Mouse (Mus musculus) 3134 (cell line): ENCODE measurements at regions not wholly inside any gene's neighbourhood (a gene's known extent, or its start where the extent isn't known, plus 50 kb on each side); places are given as distances from the start of the nearest gene placed in this dataset.

Experiments used
- DNase-seq: peaks from one replicate; pipeline ENCODE4 v3.0.0-alpha.2; 2011; ENCODE audit warnings: low spot score; ENCODE audit not compliant: insufficient read length; ENCODE audit errors: extremely low read depth

DNA sequence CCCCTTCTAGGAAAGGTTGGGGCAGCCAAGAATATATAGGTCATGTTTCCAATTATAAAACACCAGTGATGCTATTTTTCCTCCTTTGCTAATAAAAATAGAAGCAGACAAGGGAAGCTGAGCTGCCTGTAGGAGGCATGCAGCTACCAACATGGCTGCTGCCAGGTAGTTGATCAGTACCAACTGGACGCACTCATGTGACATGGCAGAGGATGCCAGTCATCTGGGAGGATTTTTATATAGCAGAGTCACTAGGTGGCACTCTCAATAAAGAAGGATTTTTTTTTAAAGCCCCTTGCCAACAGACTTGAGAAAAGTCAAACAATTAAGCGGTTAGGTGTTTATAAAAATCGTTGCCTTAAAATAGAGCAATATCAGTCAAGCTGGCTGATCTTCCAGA lies 273.5 kb downstream of the Mex3b start:
- DNase-seq, result no peak

DNA sequence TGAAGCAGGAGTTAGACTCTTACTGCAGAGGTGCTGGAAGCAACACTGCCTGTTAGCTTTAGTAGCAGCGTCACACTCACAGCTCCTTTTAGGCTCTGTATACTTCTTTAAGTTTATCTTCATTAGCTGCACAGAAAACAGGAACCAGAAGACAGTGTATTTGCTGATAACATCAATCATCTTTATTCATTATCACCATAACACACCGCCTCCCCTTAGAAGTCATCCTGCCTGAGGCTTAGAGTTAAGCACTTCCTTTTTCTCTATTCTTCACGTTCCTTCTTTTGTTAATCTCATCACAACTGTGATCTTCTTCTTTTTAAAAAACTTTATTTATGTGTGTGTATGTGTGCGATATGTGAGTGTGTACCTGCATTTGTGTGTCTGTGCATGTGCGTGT lies 276.9 kb downstream of the Mex3b start:
- DNase-seq, result no peak

DNA sequence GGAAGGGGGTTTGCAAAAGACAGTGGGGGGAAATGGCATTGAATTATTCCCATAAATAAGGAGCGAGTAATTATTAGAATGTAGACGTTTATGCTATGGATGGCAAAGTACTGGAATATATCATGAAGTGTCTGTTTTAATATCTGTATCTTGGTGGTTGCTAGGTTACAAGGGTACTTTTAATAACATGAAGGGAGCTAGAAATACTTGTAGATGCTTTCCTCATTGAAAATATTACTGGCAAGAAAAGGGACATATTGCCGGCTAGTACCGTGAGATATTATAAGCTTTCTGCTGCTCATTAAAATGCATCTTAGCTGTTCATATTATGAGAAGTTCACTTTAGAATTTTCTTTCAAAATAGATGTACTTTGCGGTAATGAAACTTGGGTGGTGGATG lies 278.4 kb downstream of the Mex3b start:
- no peak for DNase-seq

DNA sequence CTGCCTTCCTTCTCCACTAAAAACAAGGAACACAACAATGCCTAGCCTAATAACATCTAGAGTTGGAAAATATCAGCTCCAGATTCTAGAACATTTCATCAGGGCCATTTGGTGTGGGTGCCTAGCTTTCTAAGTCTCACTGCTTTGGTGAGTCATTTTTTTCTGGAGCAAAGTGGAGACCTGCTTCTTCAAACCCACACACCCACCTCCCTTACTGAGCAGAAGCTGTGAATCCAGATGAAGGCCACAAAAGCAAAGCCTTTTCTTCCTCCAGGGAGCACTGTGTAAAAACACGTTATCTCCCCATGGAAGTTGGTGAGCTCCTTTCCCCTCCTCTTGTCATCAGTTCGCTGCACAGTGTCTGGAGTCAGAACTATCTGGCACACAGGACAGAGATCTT lies 294.1 kb downstream of the Mex3b start:
- no peak for DNase-seq

DNA sequence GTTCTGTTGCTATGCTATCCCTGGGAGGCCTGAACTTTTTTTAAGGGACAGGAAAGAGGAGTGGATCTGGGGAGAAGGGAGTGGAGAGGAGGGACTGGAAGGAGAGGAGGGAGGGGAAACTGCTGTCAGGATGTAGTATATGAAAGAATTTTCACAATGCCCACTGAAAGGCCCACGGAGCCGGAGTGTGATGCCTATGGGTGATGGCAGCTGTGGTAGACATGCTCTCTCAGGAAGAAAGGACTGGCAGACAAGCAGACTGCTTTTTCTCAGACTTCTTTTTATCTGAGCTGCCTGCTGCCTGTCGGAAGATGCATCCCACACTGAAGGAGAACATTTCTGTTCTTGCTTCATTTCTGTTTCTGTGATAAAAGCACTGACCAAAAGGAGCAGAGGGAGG lies 295.7 kb downstream of the Mex3b start:
- DNase-seq, result no peak

DNA sequence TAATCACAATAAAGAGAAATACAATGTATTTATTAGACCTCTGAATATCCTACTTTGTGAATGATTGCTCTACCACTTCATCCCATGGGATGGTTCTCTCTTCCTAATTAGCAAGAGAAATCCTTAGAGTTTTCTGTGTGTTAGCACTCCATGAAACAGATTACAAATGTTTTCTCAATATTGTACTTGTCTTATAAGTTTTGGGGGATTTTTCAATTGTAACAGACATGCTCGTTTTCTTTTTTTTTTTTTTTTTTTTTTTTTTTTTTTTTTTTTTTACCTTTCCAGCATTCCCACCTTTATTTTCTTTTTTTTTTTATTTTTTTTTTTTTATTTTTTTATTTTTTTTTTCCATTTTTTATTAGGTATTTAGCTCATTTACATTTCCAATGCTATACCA lies 312.3 kb downstream of the Mex3b start:
- no peak for DNase-seq

DNA sequence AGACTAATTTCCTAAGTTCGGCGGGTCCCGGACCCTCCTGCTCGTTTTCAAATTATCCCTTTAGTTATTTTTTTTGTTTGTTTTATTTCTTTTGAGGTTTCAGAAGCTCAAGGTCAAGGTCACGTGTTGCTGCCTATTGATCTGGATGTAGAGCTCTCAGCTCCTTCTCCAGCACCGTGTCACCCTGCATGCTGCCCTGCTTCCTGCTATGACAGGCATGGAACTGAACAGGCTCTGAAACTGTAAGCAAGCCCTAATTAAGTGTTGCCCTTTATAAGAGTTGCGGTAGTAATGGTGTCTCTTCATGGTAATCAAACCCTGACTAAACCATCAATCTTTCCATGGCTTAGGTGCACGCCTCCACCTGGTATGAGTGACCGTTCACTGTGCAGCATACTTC lies 319.2 kb downstream of the Mex3b start:
- no peak for DNase-seq

DNA sequence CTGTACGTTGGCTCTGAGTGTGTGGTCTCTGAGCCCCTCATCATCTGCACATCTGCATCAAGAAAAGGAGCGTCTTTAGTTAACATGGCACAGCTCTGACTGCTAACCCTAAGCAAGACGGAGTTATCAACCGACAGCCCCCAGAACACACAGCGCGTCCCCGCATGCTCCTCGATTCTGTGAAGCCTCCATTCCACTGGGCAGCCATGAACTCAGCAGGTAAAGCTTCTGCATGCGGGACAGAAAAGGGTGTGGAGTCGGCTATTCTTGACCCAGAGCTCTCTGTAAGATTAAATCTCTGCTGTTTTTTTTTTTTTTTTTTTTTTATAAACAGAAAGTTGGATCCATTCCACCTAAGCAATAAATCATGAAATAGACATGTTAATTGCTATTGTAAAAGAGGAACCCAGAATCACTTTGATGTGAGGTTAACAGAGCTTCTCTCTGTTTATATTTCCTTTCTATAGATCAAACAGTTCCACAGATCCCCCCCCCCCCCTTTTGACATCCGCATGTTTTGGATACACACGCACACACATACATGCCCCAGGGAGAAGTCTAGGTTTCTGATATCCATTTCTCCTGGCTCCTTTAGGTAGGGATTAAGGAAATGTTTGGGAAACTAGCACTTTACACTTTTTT lies 328.9 kb downstream of the Mex3b start:
- no peak for DNase-seq

DNA sequence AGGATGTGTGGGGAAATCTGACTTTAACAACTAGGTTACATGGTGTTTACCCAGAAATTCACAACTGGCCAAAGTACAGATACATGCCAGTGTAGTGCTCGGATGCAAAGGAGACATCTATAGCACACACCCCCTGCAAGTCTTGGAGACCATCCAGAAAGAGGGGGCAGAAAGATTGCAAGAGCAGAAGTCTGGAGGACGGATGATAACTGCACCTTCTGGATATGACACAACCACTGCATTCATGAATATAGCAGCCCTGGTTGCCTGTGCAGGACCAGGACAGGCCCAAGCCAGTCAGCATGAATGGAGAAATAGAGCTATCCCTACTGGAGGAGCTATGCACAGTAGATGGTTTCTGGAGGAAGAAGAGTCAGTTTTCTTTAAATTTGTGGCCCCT lies 330.4 kb downstream of the Mex3b start:
- no peak for DNase-seq

DNA sequence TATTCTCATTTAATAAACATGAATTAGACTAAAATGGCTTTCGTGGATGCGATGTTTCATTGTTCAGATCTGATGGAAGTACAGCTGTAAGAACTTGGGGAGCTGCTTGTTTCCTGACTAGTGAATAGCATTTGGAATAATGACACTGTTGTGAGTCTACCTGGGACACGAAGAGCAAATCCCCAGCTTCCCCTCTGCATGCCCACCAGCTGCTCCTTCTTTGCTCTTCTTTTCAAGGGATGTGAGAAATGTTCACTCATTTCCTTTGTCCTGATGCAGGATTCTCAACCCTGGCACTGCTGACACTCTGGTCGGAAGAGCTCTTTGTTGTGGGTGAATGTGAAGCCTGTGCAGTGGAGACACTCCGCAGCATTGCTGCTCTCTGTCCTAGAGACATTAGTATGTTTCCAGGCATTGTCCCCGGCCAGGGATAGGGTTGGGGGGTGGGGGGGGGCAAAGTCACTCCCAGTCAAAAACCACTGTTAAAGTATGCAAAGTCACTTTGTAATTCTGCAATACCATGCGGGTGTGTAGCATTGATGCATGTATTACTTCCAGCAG lies 334.1 kb downstream of the Mex3b start:
- DNase-seq, result no peak

DNA sequence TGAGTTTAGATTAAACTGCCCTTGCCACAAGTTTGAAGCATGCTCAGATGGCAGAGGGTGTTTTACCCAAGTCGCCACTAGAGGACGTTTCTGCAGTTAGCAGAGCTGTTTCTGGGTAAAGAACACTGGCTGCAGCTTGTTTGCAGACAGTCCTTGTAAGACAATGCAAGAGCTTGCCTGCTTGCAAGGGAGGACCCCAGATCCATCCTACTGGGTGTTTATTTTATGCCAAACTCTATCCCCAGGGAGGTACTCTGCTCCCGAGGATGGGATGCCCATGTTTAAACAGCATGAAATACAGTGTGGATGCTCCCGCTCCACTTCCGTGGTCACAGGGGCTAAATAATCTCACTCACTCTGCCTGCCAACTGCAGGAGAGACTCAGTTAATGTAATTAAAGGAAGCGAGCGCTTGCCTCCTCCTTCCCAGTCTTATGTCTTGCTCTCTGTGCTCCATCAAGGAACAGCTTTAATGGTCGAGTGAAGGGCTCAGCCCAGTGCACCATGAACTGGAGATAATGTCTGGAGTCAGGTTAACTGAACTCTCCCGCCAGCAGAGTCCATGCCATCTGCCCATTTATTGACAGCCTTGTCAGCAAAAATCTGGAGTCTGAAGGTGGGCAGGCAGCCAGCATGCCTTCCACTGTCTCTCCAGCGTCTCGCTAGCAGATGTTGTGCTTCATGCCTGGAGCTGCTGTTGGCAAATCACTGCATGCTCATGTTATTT lies 334.8 kb downstream of the Mex3b start:
- no peak for DNase-seq

DNA sequence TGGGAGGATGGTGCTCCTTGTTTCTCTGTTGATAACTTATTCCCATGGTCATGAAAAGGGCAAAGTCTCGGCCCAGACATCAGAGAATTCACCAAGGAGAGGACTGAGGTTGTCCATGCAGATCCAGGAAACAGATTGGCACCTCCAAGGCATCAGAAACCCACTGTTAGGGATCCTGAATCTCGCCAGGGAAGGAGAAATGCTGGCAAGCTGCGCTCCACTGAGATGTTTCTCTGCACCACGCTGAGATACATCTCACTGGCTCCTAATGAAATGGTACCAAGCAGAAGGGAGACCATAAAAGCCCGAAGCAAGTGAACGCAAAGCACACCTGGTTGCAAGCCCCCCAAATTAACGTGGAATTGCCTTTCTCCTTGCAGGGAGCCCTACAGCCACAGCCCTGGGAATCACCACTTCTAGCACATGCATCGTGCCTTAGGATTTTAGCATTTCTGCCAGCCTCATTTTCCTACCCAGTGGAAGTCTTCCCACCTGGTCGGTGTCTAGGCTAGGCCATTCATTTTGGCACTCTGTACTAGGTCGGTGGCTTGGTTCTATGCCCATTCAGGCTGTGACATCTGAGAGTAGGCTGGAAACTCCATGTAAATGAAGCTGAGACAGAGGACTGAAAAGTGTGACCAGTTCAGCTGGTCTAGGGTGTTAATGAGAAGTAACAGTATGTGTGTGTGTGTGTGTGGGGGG lies 336.3 kb downstream of the Mex3b start:
- no peak for DNase-seq

DNA sequence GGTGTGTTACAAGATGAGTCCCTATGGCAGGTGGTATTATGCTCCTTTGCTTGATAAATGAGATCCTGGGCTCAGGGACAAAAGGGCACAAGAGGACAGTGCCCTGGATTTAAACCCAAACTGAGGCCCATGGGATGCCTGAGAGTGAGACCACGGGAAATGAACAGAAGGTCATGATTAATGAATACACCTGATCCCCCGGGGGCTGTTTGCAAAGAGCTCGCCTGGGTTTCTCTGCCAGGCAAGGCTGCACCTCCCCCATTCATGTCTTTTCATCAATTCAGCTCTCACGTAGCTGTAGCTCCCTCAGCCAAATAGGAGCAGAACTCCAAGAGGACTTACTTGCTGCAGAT lies 336.9 kb downstream of the Mex3b start:
- no peak for DNase-seq

DNA sequence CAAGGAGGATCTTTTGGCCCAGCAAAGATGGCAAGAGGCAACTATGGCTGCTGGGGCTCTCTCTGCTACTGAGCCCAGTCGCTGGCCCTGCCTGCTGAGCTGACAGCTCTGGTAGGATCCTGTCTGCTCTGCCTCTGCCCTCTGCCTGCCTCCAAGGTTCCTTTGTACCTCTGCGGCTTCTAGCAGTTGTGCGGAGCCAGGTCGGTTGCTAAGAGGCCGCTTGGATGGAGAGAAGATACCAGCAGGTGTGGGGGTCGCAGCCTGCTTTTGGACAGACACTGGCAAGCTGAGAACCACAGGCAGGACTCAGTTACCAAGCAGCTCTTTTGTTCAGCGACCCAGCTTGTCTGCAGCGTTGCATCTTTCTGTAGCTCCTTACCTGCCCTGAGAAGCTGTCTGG lies 337.6 kb downstream of the Mex3b start:
- DNase-seq, result no peak

DNA sequence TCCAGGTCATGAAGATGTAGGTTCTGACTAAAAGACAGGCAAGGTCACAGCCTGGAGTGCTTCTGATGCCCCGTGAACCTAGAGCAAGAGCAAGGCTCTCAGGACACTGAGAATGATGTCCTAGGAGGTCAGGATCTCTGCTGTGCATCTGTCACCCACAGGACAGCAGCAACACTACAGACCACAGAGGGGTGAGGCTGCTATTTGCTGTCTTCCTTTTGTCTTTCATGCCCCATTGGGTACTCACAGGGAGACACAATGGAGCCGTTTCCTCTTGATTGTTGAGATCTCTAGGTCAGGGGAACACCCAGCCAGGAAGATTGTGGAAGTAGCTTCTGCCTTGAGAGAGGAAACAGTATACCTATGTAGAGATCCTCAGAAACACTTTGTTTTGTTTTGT lies 339.9 kb downstream of the Mex3b start:
- DNase-seq, result no peak

DNA sequence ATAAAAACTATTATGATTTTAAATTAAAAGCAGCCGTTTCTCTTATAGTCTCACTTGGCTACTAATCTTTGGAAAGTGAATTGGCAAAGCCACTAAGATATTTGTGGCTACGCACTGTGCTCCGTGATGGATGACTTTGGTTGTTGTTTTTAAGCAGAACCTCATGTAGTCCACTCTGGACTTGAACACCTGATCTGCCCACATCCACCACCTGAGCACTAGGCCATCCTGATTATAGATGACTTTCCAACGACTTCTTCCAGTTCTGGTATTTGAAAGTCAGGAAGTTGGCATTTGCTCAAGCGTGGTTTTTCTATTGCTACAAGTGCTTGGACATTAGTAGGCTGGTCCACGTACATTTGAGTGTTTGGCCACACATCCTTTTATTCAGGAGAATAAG lies 344.5 kb downstream of the Mex3b start:
- DNase-seq, result no peak

DNA sequence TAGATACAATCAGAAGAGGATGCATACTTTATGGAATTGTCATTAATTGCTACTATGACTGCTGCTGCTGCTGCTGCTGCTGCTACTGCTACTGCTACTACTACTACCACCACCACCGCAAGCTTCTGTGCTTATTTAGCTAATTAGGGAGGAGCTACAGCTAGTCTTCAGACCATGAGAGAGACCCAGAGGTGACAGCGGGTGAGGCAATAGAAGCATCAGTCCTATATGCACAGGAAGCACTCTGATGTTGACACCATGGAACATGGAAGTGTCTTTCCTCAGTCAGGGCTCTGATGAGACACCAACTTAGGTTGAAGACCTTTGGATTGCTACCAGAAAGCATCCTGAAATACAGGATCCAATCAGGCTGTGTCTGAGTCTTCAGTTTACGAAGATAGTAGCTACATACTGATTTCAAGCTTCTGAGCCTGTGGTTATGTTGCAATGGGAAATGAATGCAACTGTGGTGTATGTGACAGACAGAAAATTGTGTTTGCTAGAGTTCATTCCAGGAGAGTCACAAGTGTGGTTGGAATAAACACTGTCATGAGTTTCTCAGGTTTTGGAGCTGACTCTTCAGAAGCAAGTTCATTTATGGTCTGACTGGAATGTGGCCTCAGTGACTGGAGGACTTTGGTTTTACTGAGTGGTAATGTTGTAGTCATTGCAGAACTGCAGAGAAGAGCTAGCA lies 355.0 kb downstream of the Mex3b start:
- no peak for DNase-seq

DNA sequence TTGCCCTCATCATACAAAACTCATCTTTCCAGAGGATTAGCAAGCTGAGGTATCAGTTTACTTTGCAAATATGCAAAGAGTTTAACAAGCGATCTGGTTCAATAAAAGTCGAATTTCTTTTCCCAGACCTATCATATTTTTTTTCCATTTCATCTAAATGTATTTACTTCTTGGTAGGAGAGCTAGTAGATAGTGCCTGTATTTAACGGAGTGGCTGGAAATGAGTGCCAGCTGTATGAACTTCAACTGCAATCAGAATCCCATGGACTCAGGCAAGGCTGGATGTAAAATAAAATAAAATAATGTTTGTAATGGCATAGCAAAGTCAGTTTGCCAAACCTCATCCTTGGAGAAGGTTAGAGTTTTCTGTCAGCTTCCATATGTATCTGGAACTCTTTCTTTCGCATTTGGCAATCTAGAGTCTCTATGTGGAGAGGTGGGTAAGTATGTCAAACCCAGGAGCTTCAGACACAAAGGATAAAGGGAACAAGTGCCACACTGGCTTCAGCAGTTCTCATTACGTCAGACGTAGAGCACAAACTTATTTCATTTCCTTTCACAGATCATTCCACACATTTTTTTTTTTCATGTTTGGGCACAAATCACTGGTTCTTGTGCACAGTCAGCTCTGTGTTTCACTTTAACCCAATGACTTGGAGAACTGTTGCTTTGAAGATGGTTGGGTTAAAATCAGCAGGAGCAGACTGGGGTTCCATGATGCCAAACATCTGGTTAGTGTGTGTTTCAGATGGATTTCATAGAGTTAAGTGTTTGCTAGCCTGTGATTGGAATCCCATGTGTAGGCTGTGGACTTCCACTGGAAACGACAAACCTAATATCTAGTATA lies 357.2 kb upstream of the Tmc3 start:
- no peak for DNase-seq

DNA sequence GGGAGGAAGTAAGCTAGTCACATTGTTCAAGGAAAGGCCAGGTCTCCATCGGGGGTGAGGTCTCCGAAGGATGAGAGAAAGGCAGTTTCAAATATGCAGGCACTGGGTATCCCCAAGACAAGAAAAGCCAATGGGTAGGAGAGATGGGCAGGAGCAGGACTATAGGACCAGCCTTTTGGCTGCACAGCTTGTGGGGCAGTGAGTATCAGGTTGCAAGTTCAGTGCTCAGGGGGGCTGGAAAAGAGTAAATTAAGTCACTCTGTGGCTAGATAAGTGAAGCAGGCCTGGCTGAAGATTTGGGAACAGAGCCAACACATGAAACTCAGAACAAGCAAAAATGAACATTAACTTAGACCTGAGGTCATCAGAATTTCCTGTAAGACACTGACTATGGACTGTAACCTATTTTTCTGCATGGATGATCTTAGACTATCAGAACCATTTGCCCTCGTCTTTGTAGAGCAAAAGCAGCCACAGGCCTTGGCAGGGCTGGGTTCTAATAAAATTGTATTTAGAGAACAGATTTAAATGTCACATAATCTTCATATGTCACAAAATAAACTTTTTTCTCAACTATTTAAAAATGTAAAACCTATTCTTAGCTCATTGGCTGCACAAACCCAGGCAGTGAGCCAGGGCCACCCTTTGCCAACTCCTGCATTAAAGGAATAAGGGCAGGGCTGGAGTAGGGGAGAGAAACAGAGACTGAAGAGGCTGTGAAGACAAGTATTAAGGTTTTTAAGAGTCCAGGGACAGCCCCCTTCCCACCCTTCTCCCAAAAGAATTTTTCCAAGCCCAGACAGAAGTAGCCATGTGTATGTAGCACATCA lies 354.0 kb upstream of the Tmc3 start:
- no peak for DNase-seq

DNA sequence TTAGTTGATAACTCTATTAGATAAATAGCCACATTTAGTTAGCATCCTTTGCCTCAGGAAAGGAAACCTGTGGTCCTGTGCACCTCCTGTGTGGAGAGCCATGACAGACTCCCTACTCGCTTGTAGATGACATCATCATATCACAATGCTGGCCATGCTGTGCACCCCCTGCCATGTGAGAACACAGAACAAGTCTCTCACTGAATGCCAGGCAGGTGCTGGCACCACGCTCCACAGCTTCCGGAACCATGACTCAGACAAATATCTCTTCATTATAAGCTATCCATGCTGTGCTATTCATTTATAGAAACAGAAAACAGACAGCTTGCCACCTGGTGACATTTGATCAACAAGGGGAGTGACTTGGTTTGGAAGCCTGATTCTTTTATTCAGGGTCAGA lies 349.1 kb upstream of the Tmc3 start:
- no peak for DNase-seq
